In genomic region chr9:22627912-22628311, GRCm38 (mm10) we compare ENCODE assay signal across 21 mouse cellular contexts.
DNase-seq lines count a peak whose midpoint lies in the region; ATAC-seq and TF ChIP-seq lines count a peak whose summit lies in the region.
"Had no signal": no experiment of that assay in that cellular context is flagged by ENCODE, and none has a peak within 500 bp of the region (broad histone marks: within the 10 kb centered on the region; RNA-seq: fewer than 3 reads in every experiment).

No protein-coding gene starts in this region.

- no peaks in the 10 kb centered on the region for H3K27me3 ChIP-seq in kidney, embryonic 14.5 days (ENCODE audit: control insufficient read depth, insufficient read depth, low read length)
- H3K27me3 ChIP-seq in kidney, embryonic 15.5 days: no peaks in the 10 kb centered on the region
- H3K27me3 ChIP-seq in kidney, adult 2 months (replicated peaks; ENCODE audit: control insufficient read depth, insufficient read depth, low read length): no peaks in the 10 kb centered on the region
- no peaks in the 10 kb centered on the region for H3K27me3 ChIP-seq in kidney, postnatal 0 days (ENCODE audit: insufficient read depth, low read length)
- H3K27me3 ChIP-seq: CH12.LX, Patski had no signal

- no peak for TF ChIP-seq POLR2A in kidney, adult 2 months (IDR thresholded peaks at IDR 0.05; ENCODE audit: low read depth, low read length)

- no peak for DNase-seq in kidney, postnatal 10 days
- DNase-seq in kidney, adult 2 months: no peak
- peak; percentile 61 for DNase-seq in kidney, postnatal 0 days (ENCODE audit: low spot score)
- no peak for DNase-seq in kidney, adult 8-10 months
- DNase-seq: adrenal gland, adult 2 months; adrenal gland, adult 8-10 months; adrenal gland, postnatal 10 days; adrenal gland, postnatal 14 days; adrenal gland, postnatal 25 days; adrenal gland, postnatal 36 days; B cell, adult 2 months; cerebellum, adult 11 months; cerebellum, adult 11-12 months; cerebellum, adult 18-20 months had no signal

- no peaks in the 10 kb centered on the region for H3K4me1 ChIP-seq in kidney, embryonic 14.5 days (ENCODE audit: control insufficient read depth, insufficient read depth, low read length)
- no peaks in the 10 kb centered on the region for H3K4me1 ChIP-seq in kidney, embryonic 15.5 days
- H3K4me1 ChIP-seq in kidney, adult 2 months (ENCODE audit: control insufficient read depth, insufficient read depth, low read length): no peaks in the 10 kb centered on the region
- no peaks in the 10 kb centered on the region for H3K4me1 ChIP-seq in kidney, postnatal 0 days (replicated peaks; ENCODE audit: insufficient read depth, low read length)

- no peaks in the 10 kb centered on the region for H3K36me3 ChIP-seq in kidney, embryonic 14.5 days (ENCODE audit: control insufficient read depth, insufficient read depth, low read length)
- H3K36me3 ChIP-seq in kidney, embryonic 15.5 days: no peaks in the 10 kb centered on the region
- no peaks in the 10 kb centered on the region for H3K36me3 ChIP-seq in kidney, adult 2 months (ENCODE audit: control insufficient read depth, insufficient read depth, low read length)
- H3K36me3 ChIP-seq in kidney, postnatal 0 days (ENCODE audit: insufficient read depth, low read length): no peaks in the 10 kb centered on the region
- H3K36me3 ChIP-seq: G1E had no signal

- no peak overlapping the region for H3K4me2 ChIP-seq in kidney, embryonic 14.5 days (replicated peaks; ENCODE audit: low read depth, low read length)
- H3K4me2 ChIP-seq in kidney, embryonic 15.5 days: no peak overlapping the region
- H3K4me2 ChIP-seq in kidney, postnatal 0 days (ENCODE audit: low read length): no peak overlapping the region

- no peaks in the 10 kb centered on the region for H3K9me3 ChIP-seq in kidney, embryonic 14.5 days (ENCODE audit: control insufficient read depth, low read length)
- no peaks in the 10 kb centered on the region for H3K9me3 ChIP-seq in kidney, embryonic 15.5 days (replicated peaks)
- no peaks in the 10 kb centered on the region for H3K9me3 ChIP-seq in kidney, postnatal 0 days (replicated peaks; ENCODE audit: low read length)
- H3K9me3 ChIP-seq: G1E had no signal

- no peak overlapping the region for H3K27ac ChIP-seq in kidney, embryonic 14.5 days (ENCODE audit: low read depth, low read length)
- H3K27ac ChIP-seq in kidney, embryonic 15.5 days: no peak overlapping the region; the same call in 1 of the 2 replicates
- no peak overlapping the region for H3K27ac ChIP-seq in kidney, adult 2 months (ENCODE audit: insufficient read depth, low read depth, low read length)
- H3K27ac ChIP-seq in kidney, postnatal 0 days: no peak overlapping the region

- 0 out of 2 replicates have a peak, but pooled peaks have one; percentile 69 for ATAC-seq in kidney, embryonic 14.5 days (ENCODE audit: low FRiP score, low TSS enrichment)
- ATAC-seq in kidney, embryonic 15.5 days (replicated peaks; ENCODE audit: low FRiP score): 0 out of 2 replicates have a peak, but pooled peaks have one; percentile 40
- ATAC-seq in kidney, postnatal 0 days (replicated peaks; ENCODE audit: low FRiP score, low read depth): no peak
- ATAC-seq: activated CD4-positive, CD25-positive, alpha-beta regulatory T cell, adult 4 months; CD4-positive, CD25-positive, alpha-beta regulatory T cell, adult 4 months; Patski had no signal

- no peak overlapping the region for H3K4me3 ChIP-seq in kidney, embryonic 14.5 days (ENCODE audit: low read length)
- no peak overlapping the region for H3K4me3 ChIP-seq in kidney, embryonic 15.5 days (replicated peaks)
- no peak overlapping the region for H3K4me3 ChIP-seq in kidney, adult 2 months (ENCODE audit: insufficient read depth, low read depth, low read length)
- no peak overlapping the region for H3K4me3 ChIP-seq in kidney, postnatal 0 days (replicated peaks; ENCODE audit: low read depth, low read length)

- TF ChIP-seq CTCF in kidney, adult 2 months (conservative IDR thresholded peaks at IDR 0.05; ENCODE audit: insufficient read depth, insufficient read length, low read depth, low read length): no peak
- TF ChIP-seq CTCF in kidney, postnatal 0 days (IDR thresholded peaks at IDR 0.05; ENCODE audit: low read depth): no peak

- H3K9ac ChIP-seq in kidney, embryonic 14.5 days (ENCODE audit: low read depth, low read length): no peak overlapping the region
- H3K9ac ChIP-seq in kidney, embryonic 15.5 days: no peak overlapping the region
- H3K9ac ChIP-seq in kidney, postnatal 0 days (ENCODE audit: low read depth, low read length): no peak overlapping the region

- 56% methylated on average over 3 of the region's 3 CpGs for WGBS in kidney, embryonic 14.5 days
- WGBS in kidney, embryonic 15.5 days: 45% methylated on average over 3 of the region's 3 CpGs
- WGBS in kidney, adult 2 months: 74% methylated on average over 3 of the region's 3 CpGs
- 42% methylated on average over 3 of the region's 3 CpGs for WGBS in kidney, postnatal 0 days
